Mouse (Mus musculus): Measurements from ENCODE around the gene Madd.
"Not testable (repeated sequence)": the region's sequence is repeated elsewhere in the genome, so short reads cannot be mapped to it uniquely, and the experiment has no call there.

Madd gene

GRCm38 (mm10) chr2:91121011-91121410 lies 62.6 kb downstream of the Madd start:
- DNase-seq: no peak

- DNase-seq: no peak
Observed at GRCm38 (mm10) chr2:91120261-91120671, 63.4 kb downstream of the Madd start.

- DNase-seq: no peak
Observed at GRCm38 (mm10) chr2:91119551-91119950, 64.1 kb downstream of the Madd start.

DNA sequence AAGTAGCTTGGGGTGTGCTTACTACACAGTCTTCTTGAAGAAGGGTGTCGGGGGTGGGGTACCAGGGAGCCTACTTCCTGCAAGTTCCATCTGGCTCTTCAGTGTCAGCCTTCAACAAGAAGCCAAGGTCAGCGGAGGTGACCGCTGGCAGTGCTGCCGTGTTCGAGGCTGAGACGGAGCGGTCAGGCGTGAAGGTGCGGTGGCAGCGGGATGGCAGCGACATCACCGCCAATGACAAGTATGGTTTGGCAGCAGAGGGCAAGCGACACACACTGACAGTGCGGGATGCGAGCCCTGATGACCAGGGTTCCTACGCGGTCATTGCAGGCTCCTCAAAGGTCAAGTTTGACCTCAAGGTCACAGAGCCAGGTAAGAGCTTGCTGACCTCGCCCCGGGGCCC lies 64.6 kb downstream of the Madd start:
- no peak for DNase-seq

DNA sequence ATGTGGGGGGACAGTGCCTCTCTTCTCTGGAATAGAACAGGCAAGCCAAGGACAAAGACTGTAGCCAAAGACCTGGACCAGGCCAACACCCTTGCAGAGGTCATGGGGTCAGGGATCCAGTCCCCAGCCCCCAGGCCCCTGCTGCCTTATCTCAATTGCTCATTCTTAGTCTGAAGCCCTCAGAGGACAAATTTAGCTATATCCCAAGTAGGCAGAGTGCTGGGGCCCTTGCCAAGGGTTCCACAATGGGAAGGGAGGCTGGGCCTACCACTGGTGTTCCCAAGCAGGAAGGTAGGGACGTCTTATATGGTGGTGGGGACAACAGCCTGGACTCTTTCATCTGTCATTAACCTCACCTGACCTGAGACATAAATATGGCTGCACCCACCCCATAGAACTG lies 65.0 kb downstream of the Madd start:
- DNase-seq: no peak

DNA sequence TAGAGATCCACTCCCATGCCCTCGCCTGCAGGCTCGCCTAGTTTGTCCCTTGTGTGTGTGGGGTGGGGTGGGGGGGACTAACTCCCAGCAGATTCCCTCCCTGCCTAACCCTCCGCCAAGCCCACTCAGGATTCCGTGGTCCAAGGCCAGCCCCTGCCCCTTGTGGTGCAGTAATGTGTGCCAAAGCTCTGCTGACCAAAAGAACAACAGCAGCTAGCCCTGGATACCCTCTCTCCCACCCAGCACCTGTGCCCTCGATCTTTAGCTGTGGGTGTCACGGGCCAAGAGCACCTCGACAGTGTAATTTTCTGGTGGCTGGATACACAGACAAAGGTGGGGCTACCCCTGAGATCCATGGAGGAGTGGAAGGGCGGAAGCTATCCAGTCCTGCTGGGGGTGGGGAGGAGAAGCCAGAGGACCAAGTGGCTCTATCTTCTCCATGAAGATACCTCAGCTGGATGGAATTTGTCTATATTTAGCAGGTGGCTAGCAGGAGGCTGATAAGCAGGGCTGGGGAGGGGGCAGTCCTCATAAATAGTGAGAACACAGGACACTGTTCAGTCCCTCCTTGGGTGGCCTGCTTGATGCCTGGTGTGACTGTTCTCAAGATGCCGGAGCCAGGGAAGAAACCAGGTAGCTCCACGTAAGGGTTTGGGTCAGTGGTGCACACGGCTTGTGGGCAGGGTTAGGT lies 65.9 kb downstream of the Madd start, which contains the start of gene Mybpc3:
Gene Mybpc3, plus strand, starts transcription at position 560 of the 691 bp plus-strand sequence.
- no peak for DNase-seq

DNA sequence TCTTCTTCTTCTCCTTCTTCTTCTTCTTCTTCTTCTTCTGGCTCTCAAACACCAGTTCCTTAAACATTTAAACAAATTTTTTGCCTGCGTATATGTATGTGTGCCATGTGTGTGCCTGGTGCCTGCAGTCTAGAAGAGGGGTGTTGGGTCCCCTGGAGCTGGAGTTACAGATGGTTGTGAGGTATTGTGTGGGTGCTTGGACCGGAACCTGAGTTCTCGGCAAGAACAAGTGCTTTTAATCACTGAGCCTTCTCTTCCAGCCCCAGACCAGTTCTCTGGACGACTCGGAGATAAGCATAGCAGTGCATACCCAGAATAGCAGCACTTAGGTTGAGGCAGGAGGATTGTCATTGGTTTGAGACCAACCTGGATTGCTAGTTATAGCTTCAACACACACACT lies 66.8 kb downstream of the Madd start:
- DNase-seq: no peak

- DNase-seq: no peak
Observed at GRCm38 (mm10) chr2:91115578-91115970, 68.1 kb downstream of the Madd start.

DNA sequence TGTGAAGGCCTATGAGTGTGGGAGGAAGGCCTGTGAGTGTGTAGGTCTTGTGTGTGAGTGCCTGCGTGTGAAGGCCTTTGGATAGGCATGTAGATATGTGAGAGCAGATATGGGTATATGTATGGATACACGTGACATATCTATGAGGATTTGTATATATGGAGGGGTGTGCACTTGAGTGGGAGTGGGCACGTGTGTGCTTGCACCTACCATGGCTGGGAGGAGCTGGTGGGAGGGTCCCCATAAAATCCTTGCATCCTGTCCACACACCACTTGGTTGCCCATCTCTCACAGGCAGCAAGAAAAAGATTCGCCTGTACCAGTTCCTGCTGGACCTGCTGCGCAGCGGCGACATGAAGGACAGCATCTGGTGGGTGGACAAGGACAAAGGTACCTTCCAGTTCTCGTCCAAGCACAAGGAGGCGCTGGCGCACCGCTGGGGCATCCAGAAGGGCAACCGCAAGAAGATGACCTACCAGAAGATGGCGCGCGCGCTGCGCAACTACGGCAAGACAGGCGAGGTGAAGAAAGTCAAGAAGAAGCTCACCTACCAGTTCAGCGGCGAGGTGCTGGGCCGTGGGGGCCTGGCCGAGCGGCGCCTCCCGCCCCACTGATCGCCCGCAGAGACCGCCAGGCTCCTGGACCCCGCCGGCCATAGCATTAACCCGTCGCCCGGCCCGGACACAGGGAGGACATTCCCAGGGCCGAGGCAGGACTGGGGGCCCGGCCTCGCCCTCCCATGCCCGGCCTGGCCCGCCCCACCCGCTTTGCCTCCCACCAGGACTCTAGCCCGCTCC lies 68.7 kb downstream of the Madd start:
- DNase-seq: peak; percentile 94

DNA sequence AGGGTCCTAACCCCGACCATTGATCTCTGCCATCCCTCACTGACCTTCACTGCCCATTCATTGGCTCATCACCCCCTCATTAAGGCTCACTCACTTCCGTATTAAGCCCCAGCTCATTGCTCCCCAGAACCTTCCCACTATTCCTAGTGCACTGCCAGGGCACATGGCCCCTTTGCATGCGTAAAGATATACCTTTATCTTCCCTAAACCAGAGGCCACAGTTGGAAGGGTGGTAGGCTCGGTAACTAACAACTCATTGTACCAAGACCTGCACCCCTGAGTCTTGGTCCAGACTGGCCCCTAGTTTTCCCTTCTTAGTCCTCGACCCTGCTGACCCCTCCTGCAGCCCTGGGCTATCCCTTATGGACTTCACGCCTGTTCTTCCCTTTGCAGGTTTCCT lies 69.8 kb downstream of the Madd start:
- DNase-seq: no peak

GRCm38 (mm10) chr2:91113334-91113733 lies 70.3 kb downstream of the Madd start:
- DNase-seq: no peak

GRCm38 (mm10) chr2:91112491-91112890 lies 71.1 kb downstream of the Madd start:
- DNase-seq: peak; percentile 75

GRCm38 (mm10) chr2:91111832-91112231 lies 71.8 kb downstream of the Madd start:
- DNase-seq: not testable (repeated sequence)

- DNase-seq: no peak
Observed at GRCm38 (mm10) chr2:91110429-91110828, 73.2 kb downstream of the Madd start.

DNA sequence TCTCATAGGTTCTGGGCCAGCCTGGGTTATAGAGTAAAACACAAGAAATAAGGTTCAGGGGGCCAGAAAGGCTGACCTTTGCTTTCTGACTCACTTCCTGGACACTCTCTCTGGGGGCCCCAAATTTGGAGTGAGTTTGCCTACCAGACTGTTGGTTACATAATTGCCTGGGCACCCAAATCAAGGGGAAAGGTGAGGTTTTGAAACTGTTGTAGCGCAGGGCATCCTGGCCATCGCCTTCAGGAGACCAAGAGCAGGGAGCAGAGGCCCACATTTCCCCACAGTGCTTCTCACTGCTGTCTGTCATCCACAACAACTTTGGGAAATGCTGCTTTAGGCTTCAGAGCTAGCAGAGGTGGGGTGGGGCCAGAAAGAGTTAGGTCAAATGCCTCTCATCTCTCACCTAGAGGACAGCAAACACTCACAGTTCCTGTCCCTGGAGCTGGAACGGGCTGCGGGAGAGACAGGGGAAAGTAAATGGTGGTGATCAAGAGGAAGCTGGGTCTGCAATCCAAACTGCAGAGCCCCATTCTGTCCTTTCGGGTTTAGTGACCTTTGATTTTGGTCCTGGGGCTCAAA lies 73.7 kb downstream of the Madd start:
- no peak for DNase-seq

DNA sequence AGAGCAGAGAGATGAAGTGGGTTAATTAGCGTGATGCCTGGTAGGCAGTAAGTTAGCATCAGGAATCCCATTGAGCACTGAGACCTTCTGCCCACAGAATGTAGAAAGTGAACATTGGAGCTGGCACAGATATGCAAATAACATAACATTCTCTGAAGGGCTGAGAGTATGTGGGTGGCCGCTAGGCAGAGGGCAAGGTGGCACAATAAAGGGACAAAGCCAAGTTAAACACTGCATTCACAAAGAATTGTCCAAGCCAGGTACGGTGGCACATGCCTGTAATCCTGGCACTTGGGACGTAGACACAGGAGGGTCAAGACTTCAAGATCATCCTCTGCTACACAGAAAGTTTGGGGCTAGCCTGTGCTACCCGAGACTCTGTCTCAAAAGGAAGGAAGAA lies 74.4 kb downstream of the Madd start:
- DNase-seq: no peak

DNA sequence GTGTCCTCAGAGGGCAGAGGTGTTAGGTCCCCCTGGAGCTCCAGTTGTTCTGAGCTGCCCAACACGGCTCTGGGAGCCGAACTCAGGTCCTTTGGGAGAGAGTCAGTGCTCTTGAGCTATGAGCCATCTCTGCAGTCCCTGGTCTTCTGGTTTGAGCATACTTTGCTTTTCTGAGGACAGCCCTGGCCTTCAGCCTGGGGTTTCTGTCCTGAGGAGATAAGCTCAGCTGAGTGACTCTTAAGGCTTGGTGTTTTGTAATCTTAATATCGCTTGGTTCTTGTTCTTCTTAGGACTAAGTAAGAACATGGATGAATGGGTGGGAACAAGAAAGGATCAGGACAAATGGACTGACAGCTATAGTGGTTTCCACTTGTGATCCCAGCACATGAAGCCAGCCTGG lies 75.5 kb downstream of the Madd start:
- no peak for DNase-seq

DNA sequence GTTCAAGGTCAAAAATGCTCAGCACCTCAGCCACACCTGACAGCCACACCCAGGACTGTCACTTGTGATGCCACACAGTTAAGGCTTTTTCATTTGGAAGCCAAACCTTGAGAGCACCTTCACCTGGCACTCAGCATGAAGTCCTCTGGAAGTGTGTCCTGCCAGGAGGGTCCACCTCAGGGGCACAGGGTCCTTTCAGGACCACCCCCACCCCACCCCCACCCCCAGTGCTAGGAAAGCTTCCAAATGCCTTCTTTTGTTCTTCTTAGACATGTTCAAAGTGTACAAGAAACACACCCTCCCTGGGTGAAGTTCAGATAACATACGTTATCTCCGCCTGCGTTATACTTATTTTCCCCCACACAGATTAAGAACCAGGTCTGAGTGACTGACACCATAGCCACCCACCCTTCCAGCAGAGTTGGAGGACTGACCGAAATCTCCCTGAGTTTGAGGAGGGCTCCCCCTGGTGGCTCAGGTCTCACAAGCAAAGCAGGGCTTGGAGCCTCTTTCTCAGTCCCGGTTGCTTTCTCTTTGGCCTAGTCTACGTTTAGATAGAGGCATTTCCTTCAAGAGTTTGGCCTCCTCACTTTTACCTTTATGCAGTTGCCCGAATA lies 82.4 kb downstream of the Madd start:
- DNase-seq: peak; percentile 76

DNA sequence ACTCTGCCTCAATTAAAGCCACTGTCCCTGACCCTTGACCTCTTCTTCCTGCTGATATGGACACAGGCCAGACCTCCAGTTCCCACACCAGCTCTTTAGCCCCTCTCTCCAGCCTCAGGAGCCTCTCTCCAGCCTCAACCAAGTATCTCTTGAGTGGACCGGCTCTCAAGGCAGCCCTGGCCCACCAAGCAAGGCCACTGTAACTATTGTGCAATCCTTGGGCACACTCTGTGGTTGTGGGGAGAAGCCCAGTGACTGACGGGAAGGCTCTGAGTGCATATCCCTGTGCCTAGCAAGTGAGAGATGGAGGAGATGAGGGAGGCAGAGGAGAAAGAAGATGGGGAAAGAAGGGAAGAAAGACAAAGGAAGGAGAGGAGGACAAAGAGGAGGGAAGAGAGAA lies 85.5 kb downstream of the Madd start:
- no peak for DNase-seq

GRCm38 (mm10) chr2:91097015-91097414 lies 86.6 kb downstream of the Madd start:
- DNase-seq: no peak

GRCm38 (mm10) chr2:91096524-91096923 lies 87.1 kb downstream of the Madd start:
- no peak for DNase-seq

DNA sequence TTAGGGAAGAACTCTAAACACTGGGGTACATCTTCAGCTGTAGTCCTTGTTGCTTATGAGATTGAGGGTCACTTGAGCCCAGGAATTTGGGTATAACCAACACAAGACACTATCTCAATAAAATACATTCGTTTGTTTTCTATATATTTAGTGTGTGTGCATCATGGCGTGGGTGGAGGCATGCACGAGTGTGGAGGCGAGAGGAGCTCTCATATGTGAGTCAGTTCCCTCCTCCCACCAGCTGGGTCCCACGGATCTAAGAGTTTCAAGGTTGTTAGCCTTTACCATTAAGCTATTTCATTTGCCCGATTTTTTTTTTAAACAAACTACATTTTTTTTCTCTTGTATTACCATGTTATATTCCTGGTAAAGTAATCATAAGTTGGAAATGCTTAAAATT lies 92.8 kb downstream of the Madd start:
- DNase-seq: no peak

DNA sequence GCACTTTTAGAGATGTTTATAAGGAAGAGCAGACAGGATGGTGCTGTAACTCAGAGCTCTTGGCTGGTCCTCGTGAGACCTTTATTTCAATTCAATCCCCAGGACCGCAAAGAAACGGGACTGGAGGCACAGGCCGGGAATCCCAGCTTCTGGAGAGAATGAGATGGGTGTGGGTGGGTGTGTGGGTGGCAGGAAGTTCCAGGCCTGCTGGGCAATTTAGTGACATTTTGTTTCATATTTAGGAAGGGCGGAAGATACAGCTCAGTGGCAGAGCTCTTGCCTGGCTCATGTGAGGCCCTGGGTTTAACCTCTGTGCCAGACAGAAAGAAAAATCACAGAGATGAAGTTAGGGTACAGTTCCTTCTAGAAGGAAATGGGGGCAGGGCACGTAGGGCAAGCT lies 93.4 kb downstream of the Madd start:
- no peak for DNase-seq

DNA sequence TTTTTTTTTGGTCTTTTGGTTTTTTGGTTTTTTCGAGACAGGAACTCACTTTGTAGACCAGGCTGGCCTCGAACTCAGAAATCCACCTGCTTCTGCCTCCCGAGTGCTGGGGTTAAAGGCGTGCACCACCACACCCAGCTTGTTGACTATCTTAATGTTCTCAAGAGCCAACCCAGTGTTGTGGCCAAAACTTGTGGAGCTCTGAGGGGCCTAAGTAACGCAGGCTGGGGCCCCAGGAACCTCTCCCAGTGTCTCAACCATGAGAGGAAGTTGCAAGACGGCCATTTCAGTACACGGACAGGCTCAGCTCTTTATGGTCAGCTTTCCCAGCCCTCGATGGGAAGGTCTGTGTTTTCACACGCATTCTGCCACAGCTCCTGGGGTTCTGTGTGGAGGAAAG lies 94.7 kb downstream of the Madd start:
- DNase-seq: no peak

Measured in kidney, adult 11 months (tissue).